Mouse (Mus musculus) myocyte (in vitro differentiated cells): ENCODE data around the gene Epb41. TPM values are rescaled to one million over a fixed set of nuclear protein-coding genes. Genes with fewer than 3 reads are reported as not detected.

Experiments used
- H3K27me3 ChIP-seq: one replicate; pipeline ENCODE4 v1.6.1; 2011; ENCODE audit not compliant: control insufficient read depth, insufficient read depth, insufficient read length
- H3K36me3 ChIP-seq: one replicate; pipeline ENCODE4 v1.6.1; 2011; ENCODE audit not compliant: control insufficient read depth, insufficient read depth
- H3K4me2 ChIP-seq: one replicate; pipeline ENCODE4 v1.6.1; 2011; ENCODE audit warnings: low read depth, control low read depth
- H3K4me3 ChIP-seq: one replicate; pipeline ENCODE4 v1.5.1; 2011; ENCODE audit warnings: mild to moderate bottlenecking, control low read depth, moderate library complexity
- H3K79me2 ChIP-seq: one replicate; pipeline ENCODE4 v1.6.1; 2011; ENCODE audit not compliant: control insufficient read depth, insufficient read depth
- H3ac ChIP-seq: one replicate; pipeline ENCODE4 v1.6.1; 2011; ENCODE audit not compliant: control insufficient read depth, insufficient read length
- CEBPB ChIP-seq: IDR thresholded peaks from 2 replicates; pipeline ENCODE4 v1.6.1; 2011; ENCODE audit warnings: mild to moderate bottlenecking, moderate library complexity; ENCODE audit not compliant: poor library complexity, insufficient read depth, severe bottlenecking
- E2F4 ChIP-seq: IDR thresholded peaks from one replicate; pipeline ENCODE4 v1.6.1; 2011; ENCODE audit warnings: mild to moderate bottlenecking, control low read depth, moderate library complexity; ENCODE audit not compliant: insufficient read depth
- MAX ChIP-seq: IDR thresholded peaks from one replicate; pipeline ENCODE4 v1.6.1; 2011; ENCODE audit warnings: low read depth, mild to moderate bottlenecking, control low read depth
- MYOD1 ChIP-seq, 3 experiments: IDR thresholded peaks; one replicate each; pipeline ENCODE4 v1.6.1; 2011; ENCODE audit warnings: control low read depth in 2 of 3, low read depth in 2 of 3, mild to moderate bottlenecking in 2 of 3, moderate library complexity in 1 of 3; ENCODE audit not compliant: insufficient read length in 2 of 3, control insufficient read depth in 1 of 3
- MYOG ChIP-seq, 3 experiments: IDR thresholded peaks; one replicate each; pipeline ENCODE4 v1.6.1; 2011; ENCODE audit warnings: control low read depth in 2 of 3, low read depth in 2 of 3, mild to moderate bottlenecking in 2 of 3; ENCODE audit not compliant: insufficient read length in 2 of 3, control insufficient read depth in 1 of 3, insufficient read depth in 1 of 3
- POLR2A ChIP-seq: IDR thresholded peaks from one replicate; pipeline ENCODE4 v1.6.1; 2011; ENCODE audit warnings: low read depth, mild to moderate bottlenecking, control low read depth, moderate library complexity; ENCODE audit not compliant: insufficient read length
- POLR2AphosphoS2 ChIP-seq: IDR thresholded peaks from one replicate; pipeline ENCODE4 v1.6.1; 2011; ENCODE audit warnings: low read depth, control low read depth; ENCODE audit not compliant: insufficient read length
- REST ChIP-seq: IDR thresholded peaks from one replicate; pipeline ENCODE4 v1.6.1; 2011; ENCODE audit warnings: mild to moderate bottlenecking, control low read depth, moderate library complexity; ENCODE audit not compliant: insufficient read depth, insufficient read length
- SRF ChIP-seq: IDR thresholded peaks from one replicate; pipeline ENCODE4 v1.6.1; 2011; ENCODE audit warnings: low read depth; ENCODE audit not compliant: control insufficient read depth, insufficient read length
- TCF12 ChIP-seq: IDR thresholded peaks from one replicate; pipeline ENCODE4 v1.6.1; 2011; ENCODE audit warnings: mild to moderate bottlenecking, control low read depth; ENCODE audit not compliant: poor library complexity, insufficient read depth, severe bottlenecking
- TCF3 ChIP-seq: IDR thresholded peaks from one replicate; pipeline ENCODE4 v1.6.1; 2011; ENCODE audit warnings: low read depth, control low read depth; ENCODE audit not compliant: insufficient read length
- USF1 ChIP-seq: IDR thresholded peaks from one replicate; pipeline ENCODE4 v1.6.1; 2011; ENCODE audit warnings: low read depth, mild to moderate bottlenecking, control low read depth, moderate library complexity
- polyA plus RNA-seq: library from polyadenylated mRNA; unstranded; fragments of >200 nt; fragmentation: generic; extraction: Trizol; gene quantifications from one replicate; pipeline ENCODE4 v1.2.1, GENCODE M21; 2012; ENCODE audit warnings: missing spikeins

The Epb41 gene
- polyA plus RNA-seq, 1 experiment: 4.8 TPM

- no peak overlapping the region for H3ac ChIP-seq
- H3K36me3 ChIP-seq: no peaks in the 10 kb centered on the region
- H3K27me3 ChIP-seq: peaks cover 78% of the 10 kb centered on the region
- no peak overlapping the region for H3K4me2 ChIP-seq
- no peak overlapping the region for H3K4me3 ChIP-seq
- TF ChIP-seq E2F4 (no peak), TCF3 (no peak), SRF (no peak), CEBPB (no peak), POLR2A (no peak), MAX (no peak), USF1 (no peak), MYOG (IDR thresholded peaks at IDR 0.05; ENCODE audit: control insufficient read depth in 1 of 3, insufficient read depth in 1 of 3, insufficient read length in 2 of 3, low read depth in 2 of 3) (no peak)
- no peaks in the 10 kb centered on the region for H3K79me2 ChIP-seq
These were observed 38.4 kb upstream of the Epb41 start for GRCm38 (mm10) chr4:132113411-132114095.

GRCm38 (mm10) chr4:132111227-132111626 is 36.1 kb upstream of the Epb41 start:
- H3K27me3 ChIP-seq: peaks cover 72% of the 10 kb centered on the region

GRCm38 (mm10) chr4:132108221-132108620 is 33.1 kb upstream of the Epb41 start:
- no peak overlapping the region for H3ac ChIP-seq
- TF ChIP-seq TCF12 (no peak), POLR2AphosphoS2 (no peak), POLR2A (no peak), USF1 (no peak), MAX (no peak), SRF (no peak), MYOD1 (IDR thresholded peaks at IDR 0.05; ENCODE audit: control insufficient read depth in 1 of 3, insufficient read length in 2 of 3, low read depth in 2 of 3) (no peak), REST (no peak), E2F4 (no peak), CEBPB (no peak)
- H3K36me3 ChIP-seq: no peaks in the 10 kb centered on the region
- H3K4me3 ChIP-seq: no peak overlapping the region
- H3K27me3 ChIP-seq: peaks cover 71% of the 10 kb centered on the region
- no peak overlapping the region for H3K4me2 ChIP-seq
- H3K79me2 ChIP-seq: no peaks in the 10 kb centered on the region

More at GRCm38 (mm10) chr4:132111227-132111626, 36.1 kb upstream of the Epb41 start:
- no peak overlapping the region for H3K4me3 ChIP-seq
- H3K79me2 ChIP-seq: no peaks in the 10 kb centered on the region
- no peak for TF ChIP-seq MYOD1 (IDR thresholded peaks at IDR 0.05; ENCODE audit: control insufficient read depth in 1 of 3, insufficient read length in 2 of 3, low read depth in 2 of 3)
- no peak for TF ChIP-seq E2F4
- no peak for TF ChIP-seq POLR2A
- no peak for TF ChIP-seq CEBPB
- TF ChIP-seq TCF12: no peak
- no peak for TF ChIP-seq TCF3
- TF ChIP-seq USF1: no peak
- TF ChIP-seq SRF: no peak
- no peak for TF ChIP-seq MYOG (IDR thresholded peaks at IDR 0.05; ENCODE audit: control insufficient read depth in 1 of 3, insufficient read depth in 1 of 3, insufficient read length in 2 of 3, low read depth in 2 of 3)
- TF ChIP-seq REST: no peak
- no peak for TF ChIP-seq MAX
- TF ChIP-seq POLR2AphosphoS2: no peak
- H3K4me2 ChIP-seq: no peak overlapping the region
- H3K36me3 ChIP-seq: no peaks in the 10 kb centered on the region
- H3ac ChIP-seq: no peak overlapping the region

- Histone ChIP-seq H3K4me3 (no peak overlapping the region), H3K4me2 (no peak overlapping the region), H3K79me2 (no peaks in the 10 kb centered on the region), H3ac (no peak overlapping the region), H3K27me3 (peaks cover 61% of the 10 kb centered on the region), H3K36me3 (no peaks in the 10 kb centered on the region)
- TF ChIP-seq POLR2A: no peak
- TF ChIP-seq USF1: no peak
- no peak for TF ChIP-seq REST
- TF ChIP-seq POLR2AphosphoS2: no peak
These were observed 26.0 kb upstream of the Epb41 start for GRCm38 (mm10) chr4:132101152-132101551.

GRCm38 (mm10) chr4:132099548-132099947 is 24.4 kb upstream of the Epb41 start:
- Histone ChIP-seq H3K79me2 (no peaks in the 10 kb centered on the region), H3K27me3 (peaks cover 53% of the 10 kb centered on the region), H3K36me3 (no peaks in the 10 kb centered on the region), H3K4me2 (no peak overlapping the region), H3K4me3 (no peak overlapping the region), H3ac (no peak overlapping the region)
- no peak for TF ChIP-seq MAX
- no peak for TF ChIP-seq POLR2A
- no peak for TF ChIP-seq TCF12
